Mouse (Mus musculus): ENCODE measurements around the gene Slpi. TPM values are rescaled to one million over a fixed set of nuclear protein-coding genes. Genes with fewer than 3 reads are reported as not detected.
"Not testable (repeated sequence)": the region's sequence is repeated elsewhere in the genome, so short reads cannot be mapped to it uniquely, and the experiment has no call there.

Gene Slpi
- polyA plus RNA-seq, 1 experiment = 11.4 TPM

- TF ChIP-seq MYOG (IDR thresholded peaks at IDR 0.05; ENCODE audit: control insufficient read depth, extremely low read depth, insufficient read length) (no peak), MAX (IDR thresholded peaks at IDR 0.05) (no peak), FOSL1 (IDR thresholded peaks at IDR 0.05; ENCODE audit: insufficient read depth, low read length, poor library complexity, severe bottlenecking) (no peak), MYOD1 (IDR thresholded peaks at IDR 0.05; ENCODE audit: control insufficient read depth, insufficient read length, low read depth) (no peak), CTCF (IDR thresholded peaks at IDR 0.05; ENCODE audit: control insufficient read depth, insufficient read depth, insufficient read length) (no peak)
- Histone ChIP-seq H3K27me3 (ENCODE audit: control insufficient read depth, insufficient read depth, insufficient read length) (no peaks in the 10 kb centered on the region), H3K36me3 (ENCODE audit: control insufficient read depth, insufficient read depth) (no peaks in the 10 kb centered on the region), H3K79me3 (ENCODE audit: low read depth) (no peaks in the 10 kb centered on the region), H3K4me3 (ENCODE audit: insufficient read depth, poor library complexity, severe bottlenecking) (no peak overlapping the region), H3ac (ENCODE audit: control insufficient read depth, insufficient read length, low read depth) (no peak overlapping the region), H3K79me2 (ENCODE audit: control insufficient read depth, insufficient read depth) (no peaks in the 10 kb centered on the region)
Observed at GRCm38 (mm10) chr2:164348980-164349379, 39.9 kb downstream of the Slpi start.

GRCm38 (mm10) chr2:164347697-164348096, 41.2 kb downstream of the Slpi start:
- not testable (repeated sequence) for H3K27me3 ChIP-seq (ENCODE audit: control insufficient read depth, insufficient read depth, insufficient read length); H3K4me3 ChIP-seq (ENCODE audit: insufficient read depth, poor library complexity, severe bottlenecking); H3K79me2 ChIP-seq (ENCODE audit: control insufficient read depth, insufficient read depth); H3ac ChIP-seq (ENCODE audit: control insufficient read depth, insufficient read length, low read depth); H3K79me3 ChIP-seq (ENCODE audit: low read depth); H3K36me3 ChIP-seq (ENCODE audit: control insufficient read depth, insufficient read depth)

- not testable (repeated sequence) for H3ac ChIP-seq (ENCODE audit: control insufficient read depth, insufficient read length, low read depth); H3K36me3 ChIP-seq (ENCODE audit: control insufficient read depth, insufficient read depth); H3K79me3 ChIP-seq (ENCODE audit: low read depth); H3K4me3 ChIP-seq (ENCODE audit: insufficient read depth, poor library complexity, severe bottlenecking); H3K79me2 ChIP-seq (ENCODE audit: control insufficient read depth, insufficient read depth); H3K27me3 ChIP-seq (ENCODE audit: control insufficient read depth, insufficient read depth, insufficient read length)
Observed at GRCm38 (mm10) chr2:164343732-164344131, 45.2 kb downstream of the Slpi start.

GRCm38 (mm10) chr2:164332440-164332839, 56.5 kb downstream of the Slpi start, which contains the start of gene Svs5:
Gene Svs5 (plus strand): TSS chr2:164332740.
- not testable (repeated sequence) for H3K36me3 ChIP-seq (ENCODE audit: control insufficient read depth, insufficient read depth); H3K4me3 ChIP-seq (ENCODE audit: insufficient read depth, poor library complexity, severe bottlenecking); H3K79me3 ChIP-seq (ENCODE audit: low read depth); H3K79me2 ChIP-seq (ENCODE audit: control insufficient read depth, insufficient read depth); H3ac ChIP-seq (ENCODE audit: control insufficient read depth, insufficient read length, low read depth)
- peaks cover 33% of the 10 kb centered on the region for H3K27me3 ChIP-seq (ENCODE audit: control insufficient read depth, insufficient read depth, insufficient read length)

- Histone ChIP-seq H3K79me2 (ENCODE audit: control insufficient read depth, insufficient read depth) (no peaks in the 10 kb centered on the region), H3K27me3 (ENCODE audit: control insufficient read depth, insufficient read depth, insufficient read length) (peaks cover 11% of the 10 kb centered on the region), H3K36me3 (ENCODE audit: control insufficient read depth, insufficient read depth) (no peaks in the 10 kb centered on the region), H3K79me3 (ENCODE audit: low read depth) (no peaks in the 10 kb centered on the region), H3ac (ENCODE audit: control insufficient read depth, insufficient read length, low read depth) (no peak overlapping the region), H3K4me3 (ENCODE audit: insufficient read depth, poor library complexity, severe bottlenecking) (no peak overlapping the region)
- no peak for TF ChIP-seq MYOD1 (IDR thresholded peaks at IDR 0.05; ENCODE audit: control insufficient read depth, insufficient read length, low read depth)
- no peak for TF ChIP-seq CEBPB (IDR thresholded peaks at IDR 0.05; ENCODE audit: low read depth)
- TF ChIP-seq MYOG (IDR thresholded peaks at IDR 0.05; ENCODE audit: control insufficient read depth, extremely low read depth, insufficient read length) = no peak
- TF ChIP-seq USF1 (IDR thresholded peaks at IDR 0.05; ENCODE audit: low read depth) = no peak
- no peak for TF ChIP-seq FOSL1 (IDR thresholded peaks at IDR 0.05; ENCODE audit: insufficient read depth, low read length, poor library complexity, severe bottlenecking)
- TF ChIP-seq CTCF (IDR thresholded peaks at IDR 0.05; ENCODE audit: control insufficient read depth, insufficient read depth, insufficient read length) = no peak
- no peak for TF ChIP-seq MAX (IDR thresholded peaks at IDR 0.05)
Observed at GRCm38 (mm10) chr2:164320983-164321382, 67.9 kb downstream of the Slpi start.

GRCm38 (mm10) chr2:164316451-164316850, 72.4 kb downstream of the Slpi start, which contains the start of gene Svs6:
Gene Svs6 (plus strand): TSS chr2:164316751.
- not testable (repeated sequence) for H3K79me3 ChIP-seq (ENCODE audit: low read depth); H3K36me3 ChIP-seq (ENCODE audit: control insufficient read depth, insufficient read depth); H3K79me2 ChIP-seq (ENCODE audit: control insufficient read depth, insufficient read depth); H3K4me3 ChIP-seq (ENCODE audit: insufficient read depth, poor library complexity, severe bottlenecking); H3ac ChIP-seq (ENCODE audit: control insufficient read depth, insufficient read length, low read depth)
- peaks cover 11% of the 10 kb centered on the region for H3K27me3 ChIP-seq (ENCODE audit: control insufficient read depth, insufficient read depth, insufficient read length)

GRCm38 (mm10) chr2:164315460-164315859, 73.4 kb downstream of the Slpi start:
- not testable (repeated sequence) for H3K4me3 ChIP-seq (ENCODE audit: insufficient read depth, poor library complexity, severe bottlenecking); H3K36me3 ChIP-seq (ENCODE audit: control insufficient read depth, insufficient read depth); H3K79me2 ChIP-seq (ENCODE audit: control insufficient read depth, insufficient read depth); H3ac ChIP-seq (ENCODE audit: control insufficient read depth, insufficient read length, low read depth); H3K79me3 ChIP-seq (ENCODE audit: low read depth)
- peaks cover 11% of the 10 kb centered on the region for H3K27me3 ChIP-seq (ENCODE audit: control insufficient read depth, insufficient read depth, insufficient read length)
